Mouse (Mus musculus) erythroblast, embryonic 14.5 days (primary cell): ENCODE measurements around the gene Nfe2l1. TPM values are rescaled to one million over a fixed set of nuclear protein-coding genes. Genes with fewer than 3 reads are reported as not detected.
"Not testable (repeated sequence)": the region's sequence is repeated elsewhere in the genome, so short reads cannot be mapped to it uniquely, and the experiment has no call there.

Source experiments
- H3K27me3 ChIP-seq: 2 replicates; pipeline ENCODE4 v1.6.1; 2012; ENCODE audit warnings: inconsistent platforms; ENCODE audit not compliant: control insufficient read depth
- H3K36me3 ChIP-seq: 2 replicates; pipeline ENCODE4 v1.6.1; 2012; ENCODE audit warnings: mild to moderate bottlenecking, inconsistent platforms; ENCODE audit not compliant: control insufficient read depth
- H3K4me1 ChIP-seq: 2 replicates; pipeline ENCODE4 v1.6.1; 2012; ENCODE audit warnings: inconsistent platforms; ENCODE audit not compliant: control insufficient read depth
- H3K4me3 ChIP-seq: replicated peaks from 2 replicates; pipeline ENCODE3; 2012; ENCODE audit warnings: moderate library complexity, mild to moderate bottlenecking, inconsistent platforms
- H3K9me3 ChIP-seq: 2 replicates; pipeline ENCODE4 v1.6.1; 2012; ENCODE audit warnings: low read length, inconsistent platforms, mixed read lengths; ENCODE audit not compliant: control insufficient read depth
- GATA1 ChIP-seq: IDR thresholded peaks from 2 replicates; pipeline ENCODE4 v1.6.1; 2012; ENCODE audit warnings: low read length, inconsistent platforms, mixed read lengths
- TAL1 ChIP-seq: IDR thresholded peaks from 3 replicates; pipeline ENCODE4 v1.6.1; 2012; ENCODE audit warnings: low read length, inconsistent platforms, mixed read lengths
- polyA plus RNA-seq: library from polyadenylated mRNA; stranded (reverse); fragments of >175 nt; gene quantifications from 2 replicates; pipeline ENCODE4 v1.2.3, GENCODE M21; 2012

Gene Nfe2l1
- polyA plus RNA-seq, 1 experiment: 4.6 TPM

DNA sequence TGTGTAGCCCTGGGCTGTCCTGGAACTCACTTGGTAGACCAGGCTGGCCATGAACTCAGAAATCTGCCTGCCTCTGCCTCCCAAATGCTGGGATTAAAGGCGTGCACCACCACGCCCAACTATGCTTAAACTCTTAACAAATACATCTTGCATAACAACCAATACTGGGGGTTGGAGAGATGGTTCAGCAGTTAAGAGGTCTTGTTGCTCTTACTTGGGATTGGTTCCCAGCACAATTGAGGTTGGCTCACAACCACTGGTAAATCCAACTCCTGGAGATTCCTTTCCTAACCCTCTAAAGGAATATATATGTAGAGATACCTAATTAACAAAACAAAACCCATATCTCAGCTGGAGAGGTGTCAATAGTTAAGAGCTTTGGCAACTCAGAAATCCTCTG is 33.7 kb downstream of the Nfe2l1 start:
- H3K4me3 ChIP-seq: no peak overlapping the region
- H3K27me3 ChIP-seq: no peaks in the 10 kb centered on the region
- H3K9me3 ChIP-seq: no peaks in the 10 kb centered on the region
- peaks cover 15% of the 10 kb centered on the region for H3K4me1 ChIP-seq
- H3K36me3 ChIP-seq: peaks cover 71% of the 10 kb centered on the region
- TF ChIP-seq GATA1 (no peak), TAL1 (no peak)

- H3K36me3 ChIP-seq: peaks cover 71% of the 10 kb centered on the region
- H3K27me3 ChIP-seq: no peaks in the 10 kb centered on the region
- peaks cover 20% of the 10 kb centered on the region for H3K4me1 ChIP-seq
- no peaks in the 10 kb centered on the region for H3K9me3 ChIP-seq
- no peak for TF ChIP-seq TAL1
- no peak for TF ChIP-seq GATA1
- H3K4me3 ChIP-seq: no peak overlapping the region
Measured at GRCm38 (mm10) chr11:96795491-96795890, 34.3 kb downstream of the Nfe2l1 start.

DNA sequence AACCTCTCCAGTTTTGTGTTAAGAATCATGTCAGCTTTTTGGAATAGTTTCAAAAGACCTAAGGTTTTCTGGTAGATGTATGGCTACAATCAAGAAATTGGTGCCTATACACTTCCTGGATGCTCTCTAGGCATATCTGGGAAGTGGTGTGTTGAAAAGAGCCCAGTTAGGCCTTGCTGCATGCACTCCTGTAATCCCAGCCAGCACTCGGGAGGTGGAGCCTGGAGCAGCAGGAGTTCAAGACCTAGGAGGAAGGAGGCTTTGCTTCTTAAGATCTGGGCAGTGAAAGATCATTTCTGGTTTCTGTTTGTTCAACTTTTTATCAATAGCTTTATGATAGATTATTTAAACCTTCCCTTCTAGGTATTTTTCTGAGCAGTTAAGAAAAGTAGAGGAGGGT is 39.1 kb downstream of the Nfe2l1 start:
- Histone ChIP-seq H3K9me3 (no peaks in the 10 kb centered on the region), H3K27me3 (peaks cover 5% of the 10 kb centered on the region), H3K4me3 (peak overlapping the region; percentile 95), H3K4me1 (peaks cover 34% of the 10 kb centered on the region), H3K36me3 (peaks cover 34% of the 10 kb centered on the region)
- TF ChIP-seq TAL1 (no peak), GATA1 (no peak)

DNA sequence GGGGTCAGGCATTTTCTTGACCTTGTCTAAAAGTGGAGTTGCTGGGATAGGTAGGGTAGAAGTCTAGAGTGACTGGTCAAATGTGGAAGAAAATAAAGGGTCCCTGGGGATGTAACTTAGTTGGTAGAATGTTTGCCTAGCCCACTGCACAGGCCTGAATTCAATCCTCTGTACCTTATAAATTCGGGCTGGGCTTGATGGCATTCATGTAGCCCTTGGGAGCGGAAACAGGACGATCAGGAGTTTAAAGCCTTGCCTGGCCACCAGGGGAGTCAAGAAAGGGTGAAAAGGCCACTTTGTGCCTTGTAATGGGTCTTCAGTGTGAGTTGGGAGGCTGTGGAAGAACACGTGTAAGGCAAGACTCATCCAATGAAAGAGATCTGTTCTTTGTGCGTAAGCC is 39.8 kb downstream of the Nfe2l1 start:
- Histone ChIP-seq H3K4me1 (peaks cover 30% of the 10 kb centered on the region), H3K4me3 (peak overlapping the region; percentile 95), H3K9me3 (no peaks in the 10 kb centered on the region), H3K27me3 (peaks cover 5% of the 10 kb centered on the region), H3K36me3 (peaks cover 29% of the 10 kb centered on the region)
- TF ChIP-seq TAL1: no peak
- no peak for TF ChIP-seq GATA1

- peaks cover 5% of the 10 kb centered on the region for H3K27me3 ChIP-seq
- no peaks in the 10 kb centered on the region for H3K9me3 ChIP-seq
- peaks cover 28% of the 10 kb centered on the region for H3K36me3 ChIP-seq
- no peak for TF ChIP-seq TAL1
- H3K4me1 ChIP-seq: peaks cover 30% of the 10 kb centered on the region
- peak within 1 kb of the TSS; percentile 95 for H3K4me3 ChIP-seq
Measured at GRCm38 (mm10) chr11:96788871-96789795, 40.6 kb downstream of the Nfe2l1 start, which contains the start of gene Cbx1. Gene Cbx1 (plus strand): TSS chr11:96789127.

DNA sequence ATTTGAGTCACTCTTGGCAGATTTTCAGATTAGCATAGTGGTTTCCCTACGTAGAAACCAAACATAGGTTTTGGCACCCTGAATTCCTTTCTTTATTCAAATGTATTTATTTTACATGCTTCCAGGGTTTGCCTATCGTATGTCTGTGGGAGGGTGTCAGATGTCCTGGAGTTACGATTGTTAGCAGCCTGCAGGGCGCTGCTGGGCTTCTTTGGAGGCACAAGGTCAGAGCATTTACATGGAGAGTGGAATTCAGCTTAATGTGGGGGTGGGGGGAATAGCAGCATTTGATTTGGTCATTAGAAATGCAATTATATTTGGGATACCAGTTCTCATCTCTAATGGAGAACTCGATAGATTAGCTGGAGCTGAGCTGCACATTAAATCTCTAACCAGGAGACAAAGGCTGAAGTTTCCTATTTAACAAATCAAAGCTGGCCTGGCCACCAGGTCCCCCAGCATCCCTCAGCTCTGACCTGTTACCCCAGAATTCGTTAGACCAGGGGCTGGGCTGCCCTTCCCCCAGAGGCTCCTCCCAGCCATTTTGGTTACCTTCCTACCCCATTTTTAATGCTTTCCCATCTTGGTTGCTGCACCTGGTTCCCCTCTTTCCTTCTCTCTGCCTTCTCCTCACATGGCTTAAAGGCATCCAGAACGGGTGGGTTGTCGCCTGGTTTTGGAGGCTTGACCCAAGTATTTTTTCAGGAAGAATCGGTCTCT is 42.9 kb downstream of the Nfe2l1 start:
- Histone ChIP-seq H3K9me3 (no peaks in the 10 kb centered on the region), H3K4me1 (peaks cover 20% of the 10 kb centered on the region), H3K27me3 (peaks cover 5% of the 10 kb centered on the region), H3K4me3 (no peak overlapping the region), H3K36me3 (peaks cover 13% of the 10 kb centered on the region)
- TF ChIP-seq GATA1: no peak
- TF ChIP-seq TAL1: no peak

DNA sequence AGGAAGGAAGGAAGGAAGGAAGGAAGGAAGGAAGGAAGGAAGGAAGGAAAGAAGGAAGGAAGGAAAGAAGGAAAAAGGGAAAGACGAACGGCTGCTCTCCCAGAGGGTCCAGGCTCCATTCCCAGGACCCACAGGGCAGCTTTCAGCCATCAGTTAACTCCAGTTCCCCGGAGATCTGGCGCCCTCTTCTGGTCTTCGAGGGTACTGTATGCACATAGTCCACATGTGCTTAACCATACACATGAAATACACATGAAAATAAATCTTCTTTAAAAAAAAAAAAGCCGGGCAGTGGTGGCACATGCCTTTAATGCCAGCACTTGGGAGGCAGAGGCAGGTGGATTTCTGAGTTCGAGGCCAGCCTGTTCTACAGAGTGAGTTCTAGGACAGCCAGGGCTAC is 44.9 kb downstream of the Nfe2l1 start:
- H3K4me1 ChIP-seq, H3K27me3 ChIP-seq, H3K4me3 ChIP-seq, H3K36me3 ChIP-seq, H3K9me3 ChIP-seq: not testable (repeated sequence)

GRCm38 (mm10) chr11:96781425-96781824 is 48.3 kb downstream of the Nfe2l1 start:
- Histone ChIP-seq H3K4me3 (no peak overlapping the region), H3K36me3 (no peaks in the 10 kb centered on the region), H3K27me3 (peaks cover 3% of the 10 kb centered on the region; the same call in 1 of the 2 replicates), H3K9me3 (no peaks in the 10 kb centered on the region), H3K4me1 (peaks cover 18% of the 10 kb centered on the region)
- TF ChIP-seq GATA1 (no peak), TAL1 (no peak)

- Histone ChIP-seq H3K9me3 (no peaks in the 10 kb centered on the region), H3K36me3 (no peaks in the 10 kb centered on the region; the same call in 1 of the 2 replicates), H3K4me1 (peaks cover 28% of the 10 kb centered on the region), H3K27me3 (no peaks in the 10 kb centered on the region), H3K4me3 (no peak overlapping the region)
- no peak for TF ChIP-seq GATA1
- no peak for TF ChIP-seq TAL1
Measured at GRCm38 (mm10) chr11:96780306-96780705, 49.5 kb downstream of the Nfe2l1 start.

- Histone ChIP-seq H3K36me3 (peaks cover 16% of the 10 kb centered on the region), H3K4me3 (peak overlapping the region; percentile 73), H3K4me1 (peaks cover 32% of the 10 kb centered on the region)
- H3K9me3 ChIP-seq, H3K27me3 ChIP-seq: not testable (repeated sequence)
Measured at GRCm38 (mm10) chr11:96778061-96778627, 51.6 kb downstream of the Nfe2l1 start.
